Mouse (Mus musculus) embryo, embryonic 11.5 days (tissue): Measurements from ENCODE around the gene Olfr398.

Source experiments
- DNase-seq: peaks from one replicate; pipeline ENCODE4 v3.0.0-alpha.2; 2012; ENCODE audit warnings: low read depth, low spot score

Olfr398 gene

GRCm38 (mm10) chr11:73990307-73990706 lies at the start of gene Olfr398:
TSS of gene Olfr398 (minus strand) at chr11:73990407.
- no peak for DNase-seq

- no peak for DNase-seq
Observed at GRCm38 (mm10) chr11:73993115-73993514, 2.9 kb upstream of the Olfr398 start.

- no peak for DNase-seq
Observed at GRCm38 (mm10) chr11:73960517-73960916, 29.7 kb downstream of the Olfr398 start, which contains the start of gene Olfr397. TSS of gene Olfr397 (plus strand) at chr11:73960817.

GRCm38 (mm10) chr11:73936377-73936776 lies 53.8 kb downstream of the Olfr398 start, which contains the start of gene Olfr23:
TSS of gene Olfr23 (plus strand) at chr11:73936677.
- no peak for DNase-seq
